Mouse (Mus musculus) central nervous system, embryonic 14 days (tissue): ENCODE data around the gene Rlbp1. TPM values are rescaled to one million over a fixed set of nuclear protein-coding genes. Genes with fewer than 3 reads are reported as not detected.

Source experiments
- polyA plus RNA-seq: library from polyadenylated mRNA; depleted of rRNA; stranded (reverse); fragments of >200 nt; gene quantifications from 2 replicates; pipeline ENCODE4 v1.2.3, GENCODE M21; 2012; rRNA removed

The Rlbp1 gene
- 27.0 and 45.6 TPM in 2 replicates for polyA plus RNA-seq

DNA sequence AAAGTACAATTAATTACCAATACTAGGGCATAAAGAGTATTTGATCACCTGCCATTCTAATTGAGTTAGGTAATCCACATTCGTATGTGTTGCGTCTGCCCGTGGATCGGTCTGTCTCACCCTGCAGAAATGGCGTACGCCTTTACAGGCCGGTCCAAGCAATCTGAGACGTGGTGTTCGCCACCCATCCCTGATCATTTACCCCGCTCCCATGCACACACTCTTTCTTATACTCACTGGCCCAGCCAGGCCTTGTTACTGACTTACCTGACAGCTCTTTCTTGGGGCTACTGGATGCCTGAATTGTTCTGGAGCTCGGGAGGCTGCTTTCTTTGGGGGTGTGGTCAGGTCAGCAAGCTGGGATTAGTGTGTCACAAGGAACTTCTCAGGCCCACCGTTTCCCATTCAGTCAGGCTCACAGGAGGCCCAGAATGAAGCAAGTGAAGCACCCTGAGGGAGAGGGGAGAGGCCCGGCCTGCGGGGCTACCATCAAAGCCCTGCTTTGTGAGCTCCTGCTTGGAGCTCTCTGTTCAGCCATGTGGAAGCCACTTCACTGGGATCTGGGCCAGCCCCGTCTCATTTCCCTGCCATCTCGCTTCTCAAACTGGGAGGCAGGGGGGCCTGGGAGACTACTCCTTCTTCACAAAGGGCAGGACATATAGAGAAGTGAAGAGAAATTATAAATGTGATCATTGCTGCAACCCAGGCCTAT, at the start of gene Rlbp1:
Rlbp1 (minus strand) TSS at position 627 of the 712 bp plus-strand sequence.

DNA sequence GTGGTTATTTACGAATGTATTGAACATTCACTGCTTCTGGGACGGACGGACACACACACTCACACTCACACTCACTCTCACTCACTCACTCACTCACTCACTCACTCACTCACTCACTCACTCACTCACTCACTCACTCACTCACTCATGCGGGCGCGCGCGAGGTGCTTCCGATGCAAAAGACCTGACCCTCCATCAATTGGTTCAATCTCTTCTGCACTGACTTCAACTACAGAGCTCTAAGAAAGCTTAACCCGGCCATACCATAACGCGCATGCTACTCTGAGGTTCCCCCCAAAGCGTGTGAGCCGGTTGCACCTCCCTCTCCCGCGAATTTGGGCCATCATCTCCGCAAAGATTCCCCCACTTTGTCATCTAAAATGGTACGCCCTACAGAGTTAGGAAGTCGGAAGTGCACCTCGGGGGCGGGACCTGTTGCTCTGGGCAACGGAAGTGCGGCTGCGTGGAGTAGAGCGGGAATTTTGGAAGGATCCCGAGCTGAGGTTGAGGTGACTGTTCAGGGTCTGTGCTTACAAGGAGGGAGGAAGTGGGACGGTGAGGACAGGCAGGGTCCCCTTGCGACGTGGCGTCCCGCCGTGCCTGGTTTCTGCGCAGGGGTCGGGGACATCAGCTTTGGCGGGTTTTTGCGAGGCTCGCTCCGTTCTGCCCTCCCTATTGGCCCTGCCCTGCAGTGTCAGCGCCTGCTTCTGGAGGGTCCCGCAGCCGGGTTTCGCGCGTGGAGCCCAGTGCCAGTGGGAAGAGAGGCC, 5.2 kb upstream of the Rlbp1 start, which contains the start of gene Fanci:
Fanci (plus strand) TSS at position 47 of the 767 bp plus-strand sequence.

Other genes starting within 250 kb of the Rlbp1 start
- gene Mfge8, start 238.0 kb downstream of the Rlbp1 start, polyA plus RNA-seq: 92.3 and 99.0 TPM in 2 replicates
- 14.3 and 15.1 TPM in 2 replicates for gene Abhd2, start 113.8 kb downstream of the Rlbp1 start, polyA plus RNA-seq
- gene Fanci, start 4.9 kb upstream of the Rlbp1 start, polyA plus RNA-seq: 3.9 and 5.5 TPM in 2 replicates
- gene Polg, start 79.3 kb upstream of the Rlbp1 start, polyA plus RNA-seq: 50.3 and 54.1 TPM in 2 replicates
- 3.4 and 3.7 TPM in 2 replicates for gene Rhcg, start 230.6 kb upstream of the Rlbp1 start, polyA plus RNA-seq